Mouse (Mus musculus) heart, adult 2 months (tissue): ENCODE results near the gene Cdk17. TPM values are rescaled to one million over a fixed set of nuclear protein-coding genes. Genes with fewer than 3 reads are reported as not detected.

ENCODE experiments used
- DNase-seq, 2 experiments: peaks; one replicate each; pipeline ENCODE4 v3.0.0; 2021
- H3K27ac ChIP-seq: fragments of 200-600 bp; 2 replicates; pipeline ENCODE4 v1.8.1; 2022
- H3K27me3 ChIP-seq: fragments of 200-500 bp; 2 replicates; pipeline ENCODE4 v1.6.1; 2012; ENCODE audit warnings: mild to moderate bottlenecking, low read length, inconsistent platforms, mixed read lengths; ENCODE audit not compliant: control insufficient read depth, insufficient read depth
- H3K36me3 ChIP-seq: fragments of 200-500 bp; 2 replicates; pipeline ENCODE4 v1.6.1; 2012; ENCODE audit warnings: low read length, inconsistent platforms; ENCODE audit not compliant: control insufficient read depth, insufficient read depth
- H3K4me1 ChIP-seq: fragments of 200-500 bp; 2 replicates; pipeline ENCODE4 v1.6.1; 2011; ENCODE audit warnings: low read length; ENCODE audit not compliant: control insufficient read depth, insufficient read depth
- H3K4me3 ChIP-seq: fragments of 200-600 bp; 2 replicates; pipeline ENCODE4 v1.8.1; 2022
- H3K79me2 ChIP-seq: fragments of 200-500 bp; replicated peaks from 2 replicates; pipeline ENCODE4 v1.6.1; 2012; ENCODE audit warnings: mild to moderate bottlenecking, inconsistent platforms, low read length, moderate library complexity, mixed read lengths; ENCODE audit not compliant: control insufficient read depth, insufficient read depth
- H3K9ac ChIP-seq: fragments of 200-500 bp; 2 replicates; pipeline ENCODE4 v1.6.1; 2012; ENCODE audit warnings: low read depth, mild to moderate bottlenecking, control low read depth, inconsistent platforms, low read length, mixed read lengths
- CTCF ChIP-seq: fragments of 200-600 bp; IDR thresholded peaks from 2 replicates; pipeline ENCODE4 v1.8.1; 2022; ENCODE audit warnings: antibody characterized with exemption, mild to moderate bottlenecking, moderate library complexity
- EP300 ChIP-seq: fragments of 200-500 bp; IDR thresholded peaks from 2 replicates; pipeline ENCODE4 v1.6.1; 2011; ENCODE audit warnings: low read depth, low read length, control low read depth; ENCODE audit not compliant: insufficient read depth
- POLR2A ChIP-seq: fragments of 200-500 bp; IDR thresholded peaks from 2 replicates; pipeline ENCODE4 v1.6.1; 2011; ENCODE audit warnings: mild to moderate bottlenecking, low read depth, low read length, control low read depth; ENCODE audit not compliant: insufficient read depth
- WGBS: fragments of 180-500 bp; shearing (Covaris S2); methylation state at CpG from one replicate; pipeline ENCODE4 v1.1.7; 2018; 5-methylcytosine and 5-hydroxymethylcytosine counted together
- intact Hi-C: fragments of 180-260 bp; cut with DNase I; formaldehyde crosslinking; loops from one replicate; pipeline ENCODE4 v1.15.1; 2025
- polyA plus RNA-seq: library from polyadenylated mRNA; depleted of rRNA; stranded (reverse); fragments of >200 nt; gene quantifications from 2 replicates; pipeline ENCODE4 v1.2.3, GENCODE M21; 2012
- total RNA-seq, 2 experiments: library from RNA; stranded (reverse); gene quantifications; 2 replicates each; pipeline ENCODE4 v1.2.3; 2021

Gene Cdk17
- total and polyA plus RNA-seq, 3 experiments: 14.3 to 18.8 (median 16.6) TPM

DNA sequence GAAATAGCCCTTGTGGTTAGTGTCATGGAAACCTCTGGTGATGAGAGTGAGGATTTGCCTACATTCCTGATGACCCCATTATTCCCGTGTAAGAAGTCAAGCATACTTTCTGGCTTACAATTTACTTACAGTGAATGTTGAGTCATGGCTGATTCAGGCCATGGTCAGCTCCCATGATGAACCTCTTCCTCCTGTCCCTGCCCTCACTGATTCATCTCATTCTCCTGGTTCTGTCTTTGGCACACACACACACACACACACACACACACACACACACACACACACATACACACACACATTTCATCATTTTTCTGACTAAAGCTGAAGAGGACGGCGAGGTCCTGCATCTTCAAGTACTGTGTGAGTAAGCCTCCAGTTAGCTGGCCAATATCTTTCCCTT is 21.9 kb upstream of the Cdk17 start:
- TF ChIP-seq EP300 (no peak), POLR2A (no peak), CTCF (no peak)
- WGBS: 74% methylated on average over 3 of the region's 3 CpGs

DNA sequence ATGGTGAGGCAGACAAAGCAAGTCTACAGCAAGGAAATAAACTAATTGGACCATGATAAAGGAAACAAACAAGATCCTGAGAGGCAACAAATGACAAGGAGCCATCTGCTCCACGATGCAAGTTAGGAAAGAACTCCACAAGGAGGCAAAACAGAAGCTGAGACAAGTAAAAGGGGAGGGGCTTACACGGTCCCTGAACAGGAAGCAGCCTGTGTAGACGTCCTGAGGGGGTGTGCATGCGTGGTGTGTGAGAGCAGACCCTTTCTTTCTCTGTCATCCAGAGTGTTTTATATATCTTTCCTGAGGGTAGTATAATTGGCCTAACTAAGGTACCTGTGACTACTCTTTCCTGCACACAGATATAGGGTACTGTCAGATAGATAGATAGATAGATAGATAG is 19.9 kb upstream of the Cdk17 start:
- TF ChIP-seq EP300: no peak
- TF ChIP-seq POLR2A: no peak
- no peak for TF ChIP-seq CTCF
- 44% methylated on average over 4 of the region's 4 CpGs for WGBS
- no peaks in the 10 kb centered on the region for H3K79me2 ChIP-seq

More for the DNA sequence above, 21.9 kb upstream of the Cdk17 start:
- DNase-seq: no peak
- H3K36me3 ChIP-seq: 0 out of 2 replicates have a peak, but pooled peaks cover 2% of the 10 kb centered on the region
- H3K27me3 ChIP-seq: no peaks in the 10 kb centered on the region
- H3K9ac ChIP-seq: no peak overlapping the region
- intact Hi-C loops: no loop called here
- no peak overlapping the region for H3K4me3 ChIP-seq
- H3K27ac ChIP-seq: no peak overlapping the region
- H3K4me1 ChIP-seq: peaks cover 2% of the 10 kb centered on the region; the same call in 1 of the 2 replicates
- no peaks in the 10 kb centered on the region for H3K79me2 ChIP-seq

DNA sequence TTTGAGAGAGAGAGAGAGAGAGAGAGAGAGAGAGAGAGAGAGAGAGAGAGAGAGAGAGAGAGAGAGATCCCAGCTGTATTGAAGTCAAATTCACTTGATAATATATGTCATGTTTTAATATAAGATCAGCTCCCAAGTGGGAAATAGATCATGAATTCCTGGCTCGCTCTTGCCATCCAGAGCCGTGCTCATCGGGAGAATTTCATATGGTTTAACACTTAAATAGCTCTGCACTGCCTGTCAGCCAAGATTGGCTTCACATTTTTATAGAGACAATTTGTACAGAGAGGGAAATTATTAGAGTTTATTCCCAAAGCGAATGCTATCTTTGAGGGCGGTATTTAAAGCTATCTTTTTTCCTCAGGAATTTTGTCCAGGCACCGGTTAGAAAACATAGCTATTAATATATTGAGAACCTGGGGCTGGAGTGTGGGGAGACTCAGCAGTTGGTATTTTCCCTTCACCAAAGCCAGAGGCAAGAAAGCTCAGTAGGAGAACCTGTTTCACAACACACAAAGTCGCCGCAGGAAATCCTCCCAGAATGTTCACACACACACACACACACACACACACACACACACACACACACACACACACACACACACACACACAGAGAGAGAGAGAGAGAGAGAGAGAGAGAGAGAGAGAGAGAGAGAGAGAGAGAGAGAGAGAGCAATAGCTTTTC is 17.9 kb upstream of the Cdk17 start:
- 13% methylated on average over 8 of the region's 8 CpGs for WGBS

More for the DNA sequence above, 19.9 kb upstream of the Cdk17 start:
- H3K27ac ChIP-seq: no peak overlapping the region
- peaks cover 3% of the 10 kb centered on the region; the same call in 1 of the 2 replicates for H3K4me1 ChIP-seq
- 0 out of 2 replicates have a peak, but pooled peaks cover 2% of the 10 kb centered on the region for H3K36me3 ChIP-seq
- H3K27me3 ChIP-seq: no peaks in the 10 kb centered on the region
- H3K9ac ChIP-seq: no peak overlapping the region
- intact Hi-C loops: loop anchor here (10.0 kb wide), 1 partner anchor 56 kb away; the partner anchor contains the start of gene Cfap54
- DNase-seq: no peak
- H3K4me3 ChIP-seq: no peak overlapping the region

DNA sequence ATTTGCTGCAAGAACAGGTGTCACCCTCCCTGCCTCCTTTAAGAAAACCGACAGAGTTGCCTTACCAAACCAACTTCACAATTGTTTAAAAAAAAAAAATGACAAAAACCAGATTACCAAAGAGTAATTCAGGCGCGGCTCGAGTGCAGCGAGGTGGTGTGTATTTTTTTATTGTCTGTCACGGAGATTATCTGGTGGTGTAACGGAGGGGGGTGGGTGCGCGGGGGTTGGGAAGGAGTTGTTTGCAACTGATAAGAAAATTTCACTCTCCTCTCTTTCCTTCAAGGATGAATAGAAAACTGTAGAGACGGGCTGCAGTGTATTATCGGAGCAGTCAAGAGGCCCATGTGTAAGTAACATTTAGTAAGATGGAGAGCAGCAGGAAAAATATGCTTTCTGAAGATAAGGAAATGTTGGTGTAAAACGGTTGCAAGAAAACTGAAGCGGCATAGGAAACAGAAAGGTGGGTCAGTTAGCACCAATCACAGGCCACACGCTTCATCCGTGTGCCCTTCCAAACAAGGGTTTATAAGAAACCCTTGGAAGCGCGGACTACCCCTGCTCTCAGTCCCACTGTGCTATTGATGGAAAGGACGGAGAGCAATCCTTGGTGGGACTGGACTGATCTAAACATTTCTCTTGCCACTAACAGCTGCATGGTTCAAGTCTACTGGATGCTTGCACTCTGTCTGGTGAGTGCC is 17.2 kb upstream of the Cdk17 start:
- H3K27ac ChIP-seq: peak overlapping the region; percentile 36; the same call in 1 of the 2 replicates

More for the DNA sequence above, 17.9 kb upstream of the Cdk17 start:
- DNase-seq: no peak
- Histone ChIP-seq H3K27me3 (no peaks in the 10 kb centered on the region), H3K27ac (no peak overlapping the region; the same call in 1 of the 2 replicates), H3K4me1 (peaks cover 3% of the 10 kb centered on the region; the same call in 1 of the 2 replicates), H3K36me3 (0 out of 2 replicates have a peak, but pooled peaks cover 2% of the 10 kb centered on the region), H3K9ac (no peak overlapping the region), H3K79me2 (no peaks in the 10 kb centered on the region), H3K4me3 (no peak overlapping the region)
- intact Hi-C loops: loop anchor here (10.0 kb wide), 1 partner anchor 58 kb away; the partner anchor contains the start of gene Cfap54
- no peak for TF ChIP-seq POLR2A
- no peak for TF ChIP-seq CTCF
- TF ChIP-seq EP300: no peak

DNA sequence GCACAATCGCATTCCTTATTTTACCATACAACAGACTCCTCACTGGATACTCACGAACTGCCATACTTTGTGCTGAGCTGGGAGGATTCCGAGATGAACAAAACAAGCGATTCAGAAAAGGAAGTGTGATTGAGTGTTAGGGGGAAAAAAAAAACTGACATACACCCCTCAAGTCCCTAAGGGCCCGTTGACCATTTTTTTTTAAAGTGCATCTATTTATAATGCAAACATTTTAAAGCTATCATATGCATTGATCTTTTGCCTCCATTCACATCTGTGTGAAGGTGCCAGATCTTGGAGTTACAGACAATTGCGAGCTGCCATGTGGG is 16.7 kb upstream of the Cdk17 start:
- H3K79me2 ChIP-seq: no peaks in the 10 kb centered on the region
- no peak overlapping the region for H3K27ac ChIP-seq
- TF ChIP-seq POLR2A (no peak), EP300 (no peak), CTCF (no peak)
- WGBS: 57% methylated on average over 6 of the region's 6 CpGs
- DNase-seq: no peak
- peaks cover 3% of the 10 kb centered on the region; the same call in 1 of the 2 replicates for H3K4me1 ChIP-seq
- H3K9ac ChIP-seq: no peak overlapping the region
- 0 out of 2 replicates have a peak, but pooled peaks cover 2% of the 10 kb centered on the region for H3K36me3 ChIP-seq
- no peak overlapping the region for H3K4me3 ChIP-seq
- no peaks in the 10 kb centered on the region for H3K27me3 ChIP-seq
- intact Hi-C loops: loop anchor here (10.0 kb wide), 1 partner anchor 59 kb away; the partner anchor contains the start of gene Cfap54

More for the DNA sequence above, 17.2 kb upstream of the Cdk17 start:
- intact Hi-C loops: loop anchor here (10.0 kb wide), 1 partner anchor 59 kb away; the partner anchor contains the start of gene Cfap54
- Histone ChIP-seq H3K27me3 (no peaks in the 10 kb centered on the region), H3K36me3 (0 out of 2 replicates have a peak, but pooled peaks cover 2% of the 10 kb centered on the region), H3K4me1 (peaks cover 3% of the 10 kb centered on the region; the same call in 1 of the 2 replicates), H3K9ac (no peak overlapping the region), H3K4me3 (peak overlapping the region; percentile 14; the same call in 1 of the 2 replicates), H3K79me2 (no peaks in the 10 kb centered on the region)
- DNase-seq: no peak
- TF ChIP-seq POLR2A: no peak
- TF ChIP-seq EP300: no peak
- no peak for TF ChIP-seq CTCF
- WGBS: 16% methylated on average over 18 of the region's 18 CpGs
